Comparison of ENCODE assay signal across 15 mouse cellular contexts in genomic region chr6:117190453-117190852, GRCm38 (mm10). TPM values are rescaled to one million over a fixed set of nuclear protein-coding genes. Genes with fewer than 3 reads are reported as not detected.
"Had no signal": no experiment of that assay in that cellular context is flagged by ENCODE, and none has a peak within 500 bp of the region (broad histone marks: within the 10 kb centered on the region; RNA-seq: fewer than 3 reads in every experiment).

No protein-coding gene starts in this region.

- DNase-seq: gastrocnemius, postnatal 14 days; gastrocnemius, postnatal 36 days; heart, adult 2 months; heart, postnatal 14 days; heart, postnatal 4 days; kidney, adult 18-20 months; kidney, adult 8-10 months; kidney, postnatal 10 days; kidney, postnatal 25 days; kidney, postnatal 4 days; liver had no signal

- ATAC-seq: hindbrain, embryonic 16.5 days; inflammation-experienced regulatory T-cells, adult 6 months; intestine, embryonic 15.5 days; intestine, postnatal 0 days had no signal

RNA-seq across cellular contexts. Expression of gene Cxcl12, which starts 22.1 kb away (rescaled TPM):
- polyA plus RNA-seq: inflammation-experienced regulatory T-cells, adult 6 months had no signal
